Mouse (Mus musculus) layer of hippocampus, adult 2 months (tissue): ENCODE measurements at regions not wholly inside any gene's neighbourhood (a gene's known extent, or its start where the extent isn't known, plus 50 kb on each side); places are given as distances from the start of the nearest gene placed in this dataset.

ENCODE experiments used
- DNase-seq, 2 experiments: peaks; one replicate each; pipeline ENCODE4 v3.0.0; 2022; ENCODE audit warnings: low spot score in 2 of 2
- H3K27ac ChIP-seq: fragments of 200-600 bp; 2 replicates; pipeline ENCODE4 v1.8.1; 2022
- H3K4me3 ChIP-seq: fragments of 200-600 bp; 2 replicates; pipeline ENCODE4 v1.8.1; 2022; ENCODE audit warnings: mild to moderate bottlenecking
- CTCF ChIP-seq: fragments of 200-600 bp; conservative IDR thresholded peaks from 2 replicates; pipeline ENCODE4 v1.8.1; 2022; ENCODE audit warnings: antibody characterized with exemption, mild to moderate bottlenecking, moderate library complexity

DNA sequence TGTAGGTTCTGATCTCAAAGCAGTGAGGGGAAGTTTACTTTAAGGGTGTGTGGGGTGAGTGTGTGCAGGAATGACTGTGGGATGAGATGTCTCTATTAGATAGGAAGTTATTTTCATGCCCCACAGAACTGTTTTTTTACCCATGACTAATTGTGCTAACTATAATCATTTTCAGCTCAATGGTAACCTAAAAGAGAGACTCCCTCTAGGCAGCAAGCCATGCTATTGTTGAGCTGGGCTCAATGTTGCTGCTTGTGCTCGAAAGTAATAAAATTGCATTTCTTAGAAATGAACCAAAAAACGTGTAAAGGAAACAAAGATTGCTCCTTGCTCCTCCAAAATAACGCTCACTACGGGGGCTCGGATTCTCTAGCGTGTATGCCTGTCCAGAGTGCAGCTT, 146.2 kb downstream of the Ddx11 start:
- TF ChIP-seq CTCF = peak; percentile 26
- H3K27ac ChIP-seq = no peak overlapping the region
- H3K4me3 ChIP-seq = no peak overlapping the region
- no peak for DNase-seq

DNA sequence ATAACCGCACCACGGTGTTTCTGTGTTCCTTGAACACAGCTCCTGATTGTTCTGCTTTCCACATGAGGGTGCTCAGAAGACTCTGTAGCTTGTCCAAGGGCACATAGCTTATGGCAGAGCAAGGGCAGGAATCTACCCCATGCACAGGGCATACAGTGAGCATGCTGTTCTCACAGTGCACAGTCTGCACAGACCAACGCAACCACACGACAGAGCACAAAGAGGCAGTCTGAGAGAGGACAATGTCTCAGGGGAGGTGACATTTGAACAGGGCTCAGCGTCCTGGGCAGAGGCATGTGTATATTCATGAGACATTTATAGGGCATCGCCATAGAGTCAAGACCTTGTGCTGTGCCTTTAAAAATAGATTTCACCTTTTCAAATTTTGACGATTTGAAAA, 148.6 kb downstream of the Ddx11 start:
- Histone ChIP-seq H3K27ac (no peak overlapping the region), H3K4me3 (no peak overlapping the region)
- TF ChIP-seq CTCF = no peak
- no peak for DNase-seq

DNA sequence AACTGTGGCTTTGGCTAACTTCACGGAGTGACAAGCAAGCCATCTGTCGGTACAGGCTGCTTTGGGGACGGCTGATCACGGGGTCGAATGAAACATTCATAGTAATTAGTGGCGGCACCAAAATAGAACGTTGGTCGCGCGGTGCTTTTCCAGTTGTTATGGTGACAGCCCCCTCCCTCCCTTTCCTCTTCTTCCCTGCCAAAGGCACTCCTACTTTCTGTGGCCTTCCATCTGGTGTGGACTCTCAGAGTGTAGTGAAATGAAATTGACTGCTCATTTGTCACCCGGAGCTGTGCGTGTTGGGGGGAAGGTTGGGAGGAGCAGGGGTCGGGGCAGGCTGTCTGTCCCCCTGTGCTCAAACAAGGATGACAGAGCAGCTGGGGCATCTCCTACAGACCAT, 153.5 kb downstream of the Ddx11 start:
- peak overlapping the region; percentile 64 for H3K27ac ChIP-seq
- peak; percentile 85 to 91 for DNase-seq
- H3K4me3 ChIP-seq = no peak overlapping the region
- no peak for TF ChIP-seq CTCF

DNA sequence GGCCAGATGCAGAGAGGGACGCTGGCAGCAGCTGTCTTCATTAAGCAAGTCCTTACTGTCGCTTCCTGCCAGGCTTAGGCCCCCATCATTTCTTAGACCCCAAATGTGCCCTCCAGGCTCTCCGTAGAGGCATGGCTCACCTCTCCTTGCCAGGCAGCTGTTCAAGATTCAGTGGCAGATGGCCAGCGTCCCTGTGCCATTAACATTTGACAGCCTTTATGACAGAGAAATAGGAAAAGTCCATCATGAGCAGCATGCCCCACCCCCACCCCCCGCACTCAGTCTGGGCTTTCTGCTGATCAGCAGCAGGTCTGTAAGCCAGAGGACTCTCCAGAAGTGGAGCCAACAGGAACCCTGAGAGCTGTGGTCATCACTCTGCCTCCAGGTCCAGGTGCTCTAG, 154.7 kb downstream of the Ddx11 start:
- DNase-seq = no peak
- TF ChIP-seq CTCF = no peak
- Histone ChIP-seq H3K27ac (peak overlapping the region; percentile 64; the same call in 1 of the 2 replicates), H3K4me3 (no peak overlapping the region)

DNA sequence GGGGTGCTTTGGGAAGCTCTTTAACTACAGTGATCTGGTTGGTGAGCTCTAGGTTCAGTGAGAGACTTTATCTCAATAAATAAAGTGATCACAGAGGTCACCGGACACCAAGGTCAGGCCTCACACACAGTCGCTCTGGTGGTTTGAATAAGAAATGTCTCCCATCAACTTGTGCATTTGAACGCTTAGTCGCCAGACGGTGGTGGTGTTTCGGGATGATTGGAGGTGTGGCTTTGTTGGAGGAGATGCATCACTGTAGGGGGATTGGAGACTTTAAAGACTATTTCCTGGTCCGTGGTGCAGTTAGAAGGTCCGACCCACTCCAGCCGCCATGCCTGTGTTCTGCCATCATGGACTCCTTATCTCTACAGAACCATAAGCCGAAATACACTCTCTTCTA, 162.0 kb downstream of the Ddx11 start:
- H3K27ac ChIP-seq = no peak overlapping the region
- TF ChIP-seq CTCF = no peak
- no peak overlapping the region for H3K4me3 ChIP-seq
- DNase-seq = no peak
